Mouse (Mus musculus): ENCODE results near the gene Fem1b. TPM values are rescaled to one million over a fixed set of nuclear protein-coding genes. Genes with fewer than 3 reads are reported as not detected.
"Not testable (repeated sequence)": the region's sequence is repeated elsewhere in the genome, so short reads cannot be mapped to it uniquely, and the experiment has no call there.

Gene Fem1b
- total RNA-seq, 2 experiments from 2014 or later: 114 to 116 TPM

DNA sequence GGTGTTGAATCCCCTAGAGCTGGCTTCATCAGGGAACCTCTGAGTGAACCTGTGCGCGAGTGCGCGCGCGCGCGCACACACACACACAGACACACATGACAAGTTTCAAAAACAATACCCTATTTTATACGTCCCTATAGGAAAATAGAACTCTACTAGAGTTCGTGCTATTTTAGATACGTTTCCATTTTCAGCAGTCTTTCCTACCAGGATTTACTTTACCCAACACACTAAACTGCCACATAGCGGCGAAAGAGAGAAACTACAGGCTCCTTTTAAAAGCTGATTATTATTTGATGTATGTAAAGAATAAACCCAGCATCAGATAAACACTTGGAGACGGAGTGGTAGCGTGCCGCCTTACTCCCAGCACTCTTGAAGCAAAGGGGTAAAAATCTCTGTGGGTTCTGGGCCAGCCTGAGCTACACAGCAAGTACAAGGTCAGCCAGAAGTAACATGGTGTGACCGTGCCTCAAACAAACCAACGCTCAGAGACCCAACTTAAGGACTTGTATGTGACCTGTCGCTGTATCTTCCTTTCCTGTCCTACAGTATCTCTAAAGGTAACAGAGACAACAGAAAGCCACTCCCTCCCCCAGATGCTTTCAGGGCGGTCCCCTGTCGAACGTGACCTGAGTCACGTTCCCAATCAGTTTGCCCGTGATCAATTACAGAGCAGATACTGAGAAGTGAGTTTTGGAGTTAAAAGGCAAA lies 16.4 kb upstream of the Fem1b start:
- peak in 1 of 2 experiments; percentile 19 for DNase-seq (ENCODE audit: low spot score in 2 of 2)

DNA sequence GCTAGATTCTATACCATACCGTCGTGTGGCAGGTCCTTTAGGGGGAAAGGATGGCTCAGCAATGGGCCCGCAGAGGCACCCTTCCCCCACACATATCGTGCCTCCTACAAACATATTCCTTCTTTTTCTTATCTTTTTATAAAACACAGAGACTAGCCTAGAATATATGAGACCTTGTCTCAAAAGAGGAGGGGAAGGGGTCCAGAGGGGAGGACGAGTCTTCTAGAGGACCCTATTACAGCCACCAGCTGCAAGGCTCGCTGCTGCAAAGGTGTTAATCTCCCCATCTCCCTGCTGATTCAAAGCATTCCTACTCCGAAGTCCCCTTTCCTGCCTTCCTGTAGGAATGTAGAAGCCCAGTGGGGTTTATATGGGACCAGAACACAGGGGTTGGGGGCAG lies 14.7 kb upstream of the Fem1b start:
- DNase-seq (ENCODE audit: low spot score in 2 of 2): no peak

DNA sequence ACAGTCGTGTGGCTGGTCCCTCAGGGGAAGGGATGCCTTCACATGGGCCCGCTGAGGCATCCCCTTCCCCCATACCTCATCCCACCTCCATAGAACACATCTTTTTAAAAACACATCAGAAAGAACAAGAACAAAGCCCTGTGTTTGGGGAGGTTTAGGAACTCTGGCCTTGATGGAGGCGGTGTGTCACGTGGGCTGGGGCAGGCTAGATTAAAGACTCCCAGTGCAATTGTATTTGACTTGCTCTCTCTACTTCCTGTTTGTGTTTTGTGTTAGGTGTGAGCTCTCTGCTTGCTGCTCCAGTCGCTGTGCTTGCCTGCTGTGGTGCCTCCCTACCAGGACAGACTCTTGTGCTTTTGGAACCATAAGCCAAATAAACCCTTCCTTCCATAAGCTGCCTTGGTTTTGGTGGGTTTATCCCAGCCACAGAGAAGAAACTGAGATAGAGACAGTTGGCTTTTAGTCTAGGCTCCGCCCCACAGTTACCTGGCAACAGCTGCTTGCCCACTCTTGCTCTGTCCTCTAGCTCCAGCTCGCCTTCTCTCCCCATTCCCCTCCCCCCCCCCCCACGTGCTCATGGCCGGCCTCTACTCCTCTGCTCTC lies 14.2 kb upstream of the Fem1b start:
- DNase-seq (ENCODE audit: low spot score in 2 of 2): no peak

DNA sequence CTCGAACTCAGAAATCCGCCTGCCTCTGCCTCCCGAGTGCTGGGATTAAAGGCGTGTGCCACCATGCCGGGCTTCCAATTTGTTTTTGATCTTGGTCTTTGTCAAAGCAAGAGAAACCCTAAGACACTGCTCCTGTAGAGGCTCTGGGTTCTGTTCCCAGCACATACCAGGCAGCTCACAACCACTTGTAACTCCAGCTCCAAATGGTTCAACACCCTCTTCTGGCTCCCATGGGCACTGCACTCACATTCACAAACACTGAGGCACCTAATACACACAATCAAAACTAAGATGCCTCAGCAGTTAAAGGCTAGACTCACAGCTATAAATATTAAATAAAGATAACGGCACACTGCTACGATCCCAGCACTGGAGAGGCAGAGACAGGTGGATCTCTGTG lies 10.1 kb upstream of the Fem1b start:
- no peak for DNase-seq (ENCODE audit: low spot score in 2 of 2)

DNA sequence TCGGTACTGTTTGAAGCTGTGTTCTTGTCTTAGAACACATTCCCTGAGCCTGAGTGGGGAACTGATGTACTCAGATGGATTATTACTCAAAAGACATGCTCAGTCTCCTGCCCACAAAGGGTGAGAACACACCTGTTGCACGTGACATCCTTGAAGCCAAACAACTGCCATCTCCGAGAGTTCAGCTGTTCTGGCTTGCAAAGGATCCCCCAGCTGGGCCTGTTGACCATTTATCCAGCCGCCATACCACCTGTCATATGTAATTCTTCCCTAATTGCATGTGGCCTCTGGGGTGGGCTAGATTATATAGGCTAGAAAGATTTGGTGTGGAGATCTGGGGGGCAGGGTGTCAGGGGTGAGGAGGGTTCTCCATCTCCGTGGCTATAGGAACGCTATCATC lies 9.1 kb upstream of the Fem1b start:
- DNase-seq (ENCODE audit: low spot score in 2 of 2): no peak

DNA sequence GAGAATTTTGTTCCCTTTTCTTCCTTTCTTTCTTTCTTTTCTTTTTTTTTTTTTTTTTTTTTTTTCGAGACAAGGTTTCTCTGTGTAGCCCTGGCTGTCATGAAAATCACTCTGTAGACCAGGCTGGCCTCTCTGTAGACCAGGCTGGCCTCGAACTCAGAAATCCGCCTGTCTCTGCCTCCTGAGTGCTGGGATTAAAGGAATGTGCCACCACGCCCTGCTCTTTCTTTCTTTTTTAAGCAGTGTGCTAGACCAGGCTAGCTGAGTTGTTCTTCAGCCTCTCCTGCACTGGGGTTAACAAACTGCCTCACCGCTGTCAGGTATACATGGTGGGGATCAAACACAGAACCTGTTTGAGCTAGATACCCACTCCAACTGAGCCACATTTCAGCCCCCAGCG lies 8.2 kb upstream of the Fem1b start:
- DNase-seq (ENCODE audit: low spot score in 2 of 2): not testable (repeated sequence)

DNA sequence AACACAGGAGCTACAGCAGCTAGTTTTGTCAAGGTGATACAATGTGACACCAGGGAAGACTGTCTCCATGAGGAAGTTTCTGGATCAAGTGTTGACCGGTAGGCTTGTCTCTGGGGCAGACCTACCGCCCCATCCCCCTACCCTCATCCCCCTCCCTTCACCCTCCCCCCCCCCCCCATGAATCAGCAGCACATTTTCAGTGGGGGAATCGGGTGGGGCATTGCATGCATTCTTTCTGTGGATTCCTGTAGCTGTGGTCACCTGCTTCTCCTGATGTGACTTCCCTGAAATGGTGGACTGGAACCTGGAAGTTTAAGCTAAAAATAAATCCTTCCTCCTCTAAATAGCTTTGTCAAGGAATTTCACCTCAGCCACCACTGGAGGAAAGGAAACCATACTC lies 7.8 kb upstream of the Fem1b start:
- DNase-seq (ENCODE audit: low spot score in 2 of 2): no peak

DNA sequence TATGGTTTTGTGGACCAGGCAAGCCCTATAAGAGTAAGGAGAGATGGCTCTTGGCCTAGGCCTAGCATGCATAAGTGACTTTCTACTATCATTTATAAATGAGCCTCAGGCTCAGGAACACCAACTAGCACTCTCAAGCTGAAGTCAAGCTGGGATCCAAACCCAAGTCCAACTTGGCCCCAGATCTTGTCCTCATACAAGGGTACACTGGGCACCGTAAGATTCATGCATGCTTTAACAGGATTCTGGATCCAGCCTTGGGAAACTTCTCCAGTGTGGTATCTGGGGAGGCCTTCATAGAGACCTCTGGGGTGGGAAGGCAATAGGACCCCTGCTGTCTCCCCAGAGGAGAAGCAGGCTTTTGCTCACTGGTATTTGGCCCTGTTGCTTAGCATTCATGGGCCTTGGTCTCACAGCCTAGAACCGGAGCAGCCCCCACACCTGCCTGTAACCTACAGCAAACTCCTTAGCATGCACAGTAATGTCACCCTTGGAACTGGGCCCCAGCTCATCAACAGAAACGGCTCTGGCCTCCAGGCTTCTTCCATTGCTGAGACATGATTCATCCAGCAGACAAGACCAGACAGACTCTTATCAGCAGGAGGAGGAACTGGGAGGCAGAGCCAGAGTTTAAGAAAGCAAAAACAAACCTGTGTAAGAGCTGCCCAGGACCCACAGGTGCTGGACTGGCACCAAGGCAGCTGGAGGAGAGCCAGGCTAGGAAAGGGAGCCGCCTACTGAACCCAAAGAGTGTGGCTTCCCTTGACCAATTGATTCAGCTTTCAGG lies 6.3 kb upstream of the Fem1b start:
- no peak for DNase-seq (ENCODE audit: low spot score in 2 of 2)

DNA sequence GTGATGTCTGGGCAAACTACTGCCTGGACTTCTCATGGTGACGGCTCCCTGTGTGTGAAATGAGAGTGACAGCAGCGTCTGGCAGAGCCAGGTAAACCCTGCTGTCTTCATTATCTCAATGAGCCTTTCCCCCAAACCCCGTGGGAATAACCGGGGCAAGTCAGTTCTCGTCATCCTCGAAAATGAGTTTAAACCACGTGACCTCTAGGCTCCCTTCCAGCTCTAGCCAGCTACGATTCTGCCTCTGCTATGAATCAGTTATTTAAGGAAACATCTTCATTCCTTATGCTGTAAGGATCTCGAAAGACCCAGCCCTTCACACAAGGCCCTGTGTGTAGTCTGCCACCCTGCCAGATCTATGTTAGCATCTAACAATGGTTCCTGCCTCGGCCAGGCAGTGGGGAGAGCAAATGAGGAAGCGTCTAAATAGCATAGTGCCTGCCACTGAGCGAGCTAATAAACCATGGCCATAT lies 5.4 kb upstream of the Fem1b start:
- peak; percentile 36 to 46 for DNase-seq (ENCODE audit: low spot score in 2 of 2)

DNA sequence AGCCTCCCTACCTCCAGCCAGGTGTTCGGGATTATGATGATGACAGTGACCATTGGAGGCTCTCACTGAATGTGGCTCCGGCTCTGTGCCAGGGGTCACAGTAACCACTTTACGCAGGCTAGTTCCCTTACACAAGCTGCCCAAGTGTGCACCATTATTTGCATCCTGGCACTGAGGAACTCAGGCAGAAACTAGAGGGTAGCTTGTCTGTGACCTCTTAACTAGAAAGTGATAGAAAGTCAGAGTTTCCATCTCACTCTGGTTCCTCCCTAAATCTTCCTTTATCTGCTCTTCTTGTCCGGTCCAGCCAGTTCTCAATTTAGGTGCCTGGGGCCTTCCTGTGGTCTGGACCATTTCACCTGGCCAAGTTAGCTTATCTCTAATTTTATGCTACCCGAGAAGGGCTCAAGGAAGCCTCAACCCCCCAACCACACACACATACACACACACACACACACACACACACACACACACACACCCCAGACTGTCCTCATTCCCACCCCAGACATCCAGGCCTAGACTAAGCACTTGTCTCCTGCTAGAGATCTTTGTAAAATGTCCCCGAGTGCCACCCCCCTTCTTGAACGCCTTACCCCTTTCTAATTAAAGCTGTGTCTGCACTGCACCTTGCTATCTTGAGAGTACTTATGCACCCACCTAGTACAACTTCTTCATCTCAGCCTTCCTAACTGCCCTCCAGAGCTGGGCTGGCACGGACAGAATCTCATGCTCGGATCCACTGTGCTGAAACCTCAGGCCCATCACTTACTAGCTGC lies 4.8 kb upstream of the Fem1b start:
- DNase-seq (ENCODE audit: low spot score in 2 of 2): no peak

DNA sequence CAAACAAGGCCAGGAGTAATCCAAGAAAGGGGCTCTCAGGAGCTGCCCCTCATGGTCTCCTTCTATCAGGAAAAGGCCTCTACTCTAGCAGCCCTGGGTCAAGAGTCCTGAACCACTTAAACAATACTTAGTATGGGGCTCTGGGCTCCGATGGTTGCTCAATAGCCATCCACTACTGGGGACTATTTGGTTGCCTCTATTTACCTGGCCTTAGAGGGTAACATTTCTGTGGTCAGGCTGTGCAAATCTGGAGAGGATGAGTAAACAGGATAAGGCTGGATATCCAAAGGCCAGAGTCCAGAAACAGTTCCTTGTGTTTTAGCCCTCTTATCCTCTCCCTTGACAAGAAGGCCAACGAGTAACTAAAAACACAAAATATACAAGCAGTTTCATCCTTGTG lies 3.0 kb upstream of the Fem1b start:
- no peak for DNase-seq (ENCODE audit: low spot score in 2 of 2)

DNA sequence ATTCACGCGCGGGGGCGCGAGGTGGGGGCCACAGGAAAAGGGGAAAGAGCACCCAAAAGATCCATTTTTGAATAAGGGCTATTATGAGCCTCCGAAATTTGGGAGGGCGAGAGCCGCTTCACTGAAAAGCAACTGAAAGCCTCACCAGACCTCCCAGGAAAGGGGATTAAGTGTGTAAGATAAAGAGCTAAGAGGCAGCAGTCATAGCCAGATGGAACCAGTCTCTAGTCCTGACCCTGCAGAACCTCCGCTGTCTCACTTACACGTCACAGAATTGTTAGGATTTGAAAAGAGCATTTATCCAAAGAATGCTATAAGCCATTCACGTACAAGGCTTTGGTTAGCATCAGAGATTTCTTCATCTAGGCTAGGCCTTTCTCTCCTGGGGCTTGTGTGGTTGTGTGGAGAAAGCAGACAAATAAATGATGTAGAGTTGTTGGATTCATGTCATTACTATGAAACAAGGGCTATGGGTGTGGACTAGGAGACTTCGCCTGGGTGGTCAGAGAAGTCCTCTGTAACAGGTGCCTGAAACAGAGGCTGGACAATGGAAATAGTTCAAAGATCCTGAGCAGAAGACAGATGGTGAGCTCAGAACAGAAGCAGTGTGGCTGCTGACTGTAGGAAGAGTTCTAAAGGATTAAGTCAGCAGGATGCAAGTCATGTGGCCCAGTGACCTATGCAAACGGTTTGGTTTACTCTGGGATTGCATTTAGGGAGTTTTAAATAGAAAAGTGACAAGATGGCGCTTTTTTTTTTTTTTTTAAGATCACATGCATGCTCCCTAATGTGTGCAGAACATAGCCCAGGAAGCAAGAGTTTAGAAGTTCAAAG lies 699 bp upstream of the Fem1b start:
- DNase-seq (ENCODE audit: low spot score in 2 of 2): no peak

DNA sequence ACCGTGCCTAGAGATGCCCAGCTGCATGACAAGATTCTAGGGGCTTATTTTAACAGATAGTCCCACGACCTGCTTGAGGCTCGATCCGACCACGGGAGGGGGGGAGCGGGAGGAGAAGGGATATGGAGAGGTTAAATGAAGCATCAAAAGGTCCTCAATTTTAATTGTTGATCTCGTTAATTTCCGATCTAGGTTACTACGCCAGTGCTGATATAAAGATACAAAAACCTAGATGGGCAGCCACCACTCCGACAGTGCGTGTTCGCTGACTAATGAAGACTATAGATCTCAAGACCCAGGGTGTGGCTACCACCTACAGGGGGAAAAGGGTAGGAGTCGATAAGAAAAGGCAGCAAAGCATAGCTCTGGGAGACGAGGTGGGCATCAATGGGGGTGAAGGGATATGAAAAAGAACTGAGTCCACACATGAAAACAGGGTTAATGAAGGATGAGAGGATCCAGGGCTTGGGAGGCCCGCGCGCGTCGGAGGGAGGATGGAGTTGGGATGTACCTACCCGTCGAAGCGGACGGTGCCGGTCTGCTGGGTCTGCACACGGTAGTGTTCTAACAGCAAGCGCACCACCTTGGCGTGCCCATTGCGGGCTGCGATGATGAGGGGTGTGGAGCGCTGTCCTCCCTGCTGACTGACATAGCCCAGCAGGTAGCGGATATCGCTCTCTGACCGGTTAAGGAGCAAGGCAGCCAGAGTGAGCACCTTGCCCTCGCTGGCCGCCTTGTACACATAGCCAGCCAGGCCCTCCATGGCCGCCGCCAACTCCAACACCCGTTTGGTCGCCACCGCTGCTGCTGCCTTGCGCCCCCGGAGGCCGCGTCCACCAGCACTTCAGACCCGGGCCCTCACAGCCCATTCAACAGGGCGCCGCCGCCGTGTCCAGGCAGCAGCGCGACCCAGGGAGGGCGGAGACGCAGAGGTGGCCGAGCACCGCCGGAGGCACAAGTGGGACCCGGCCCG lies 905 bp downstream of the Fem1b start:
- peak; percentile 47 to 77 for DNase-seq (ENCODE audit: low spot score in 2 of 2)

DNA sequence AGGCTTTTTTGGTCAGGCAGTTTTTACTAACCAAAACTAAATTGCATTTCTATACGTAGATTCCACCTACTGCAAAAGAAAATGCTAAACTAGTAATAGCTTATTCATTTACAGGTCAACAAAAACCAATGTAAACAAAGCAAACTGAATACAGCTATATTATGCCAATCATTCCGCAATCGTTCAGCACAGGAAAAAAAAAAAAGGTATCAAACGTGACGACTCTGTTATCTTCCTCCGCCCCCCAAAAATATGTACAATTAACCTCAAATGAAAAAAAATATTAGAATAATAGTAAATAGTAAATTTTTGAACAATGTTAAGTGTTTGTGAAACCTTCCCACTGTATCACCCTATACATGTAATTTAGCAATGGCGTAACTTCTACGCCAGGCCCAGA lies 1.6 kb downstream of the Fem1b start:
- no peak for DNase-seq (ENCODE audit: low spot score in 2 of 2)

DNA sequence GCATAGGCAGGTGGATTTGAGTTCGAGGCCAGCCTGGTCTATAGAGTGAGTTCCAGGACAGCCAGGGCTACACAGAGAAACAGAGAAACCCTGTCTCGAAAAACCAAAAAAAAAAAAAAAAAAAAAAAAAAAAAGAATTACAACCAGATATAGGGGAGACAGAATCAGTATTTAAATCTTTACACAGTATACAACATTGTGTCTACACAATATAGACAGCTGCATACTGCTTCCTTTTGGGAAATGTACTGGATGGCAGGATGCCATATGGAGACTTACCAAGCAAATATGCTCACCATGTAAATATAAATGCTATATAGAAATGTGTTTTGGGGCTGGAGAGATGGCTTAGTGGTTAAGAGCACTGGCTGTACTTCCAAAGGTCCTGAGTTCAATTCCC lies 12.5 kb downstream of the Fem1b start:
- not testable (repeated sequence) for DNase-seq (ENCODE audit: low spot score in 2 of 2)

DNA sequence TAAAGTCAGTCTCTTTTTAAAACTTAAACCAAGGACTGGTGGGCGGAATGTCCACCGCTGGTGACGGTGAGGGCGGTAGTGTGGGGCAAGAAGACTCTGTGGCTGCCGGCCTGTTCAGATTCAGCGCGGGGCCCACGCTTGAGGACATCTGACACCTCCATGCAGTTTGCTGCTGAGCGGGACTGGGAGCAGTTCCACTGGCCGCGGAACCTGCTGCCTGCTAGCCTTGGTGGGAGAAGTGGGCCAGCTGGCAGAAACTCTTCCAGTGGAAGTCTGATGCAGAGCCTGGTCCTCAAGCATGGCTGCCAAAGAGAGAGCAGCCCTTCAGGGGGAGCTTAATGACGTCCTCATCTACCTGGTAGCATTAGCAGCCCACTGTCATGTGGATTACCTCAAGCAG lies 21.9 kb downstream of the Fem1b start:
- DNase-seq (ENCODE audit: low spot score in 2 of 2): no peak

DNA sequence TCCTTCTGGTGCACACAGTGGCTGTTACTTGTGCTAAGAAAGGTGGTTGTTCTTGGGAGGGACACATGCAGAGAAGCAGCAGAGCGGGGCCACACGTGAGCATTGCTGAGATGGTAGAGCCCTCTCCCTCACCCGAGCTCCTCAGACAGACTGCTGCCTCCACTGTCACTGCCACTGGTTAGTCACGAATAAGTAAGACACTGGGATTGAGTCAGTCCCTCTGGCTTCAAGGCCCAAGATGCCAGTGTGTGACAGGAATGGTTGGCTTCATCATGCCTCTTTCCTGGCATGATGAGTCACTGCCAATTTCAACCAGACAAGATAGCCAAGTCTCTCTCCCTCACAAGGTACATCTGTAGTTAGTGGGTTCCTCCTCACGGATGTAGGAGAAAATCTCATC lies 25.0 kb downstream of the Fem1b start:
- no peak for DNase-seq (ENCODE audit: low spot score in 2 of 2)

DNA sequence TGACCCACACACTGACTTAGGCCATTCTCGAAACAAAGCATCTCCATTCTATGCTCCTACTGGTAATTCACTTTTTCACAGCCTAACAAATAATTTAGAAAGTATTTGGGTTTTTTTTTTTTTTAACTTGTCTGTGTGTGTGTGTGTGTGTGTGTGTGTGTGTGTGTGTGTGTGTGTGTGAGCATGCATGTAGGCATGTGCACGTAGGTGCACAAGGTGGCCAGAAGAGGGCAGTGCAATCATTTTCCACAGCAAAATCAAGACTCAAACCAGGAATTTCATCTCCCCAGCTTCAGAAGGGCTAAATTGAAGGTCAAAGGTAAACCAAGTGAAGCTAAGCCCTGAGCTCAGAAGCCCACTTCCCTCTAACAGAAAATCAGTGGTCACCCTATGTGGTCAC lies 27.5 kb downstream of the Fem1b start:
- DNase-seq (ENCODE audit: low spot score in 2 of 2): no peak

DNA sequence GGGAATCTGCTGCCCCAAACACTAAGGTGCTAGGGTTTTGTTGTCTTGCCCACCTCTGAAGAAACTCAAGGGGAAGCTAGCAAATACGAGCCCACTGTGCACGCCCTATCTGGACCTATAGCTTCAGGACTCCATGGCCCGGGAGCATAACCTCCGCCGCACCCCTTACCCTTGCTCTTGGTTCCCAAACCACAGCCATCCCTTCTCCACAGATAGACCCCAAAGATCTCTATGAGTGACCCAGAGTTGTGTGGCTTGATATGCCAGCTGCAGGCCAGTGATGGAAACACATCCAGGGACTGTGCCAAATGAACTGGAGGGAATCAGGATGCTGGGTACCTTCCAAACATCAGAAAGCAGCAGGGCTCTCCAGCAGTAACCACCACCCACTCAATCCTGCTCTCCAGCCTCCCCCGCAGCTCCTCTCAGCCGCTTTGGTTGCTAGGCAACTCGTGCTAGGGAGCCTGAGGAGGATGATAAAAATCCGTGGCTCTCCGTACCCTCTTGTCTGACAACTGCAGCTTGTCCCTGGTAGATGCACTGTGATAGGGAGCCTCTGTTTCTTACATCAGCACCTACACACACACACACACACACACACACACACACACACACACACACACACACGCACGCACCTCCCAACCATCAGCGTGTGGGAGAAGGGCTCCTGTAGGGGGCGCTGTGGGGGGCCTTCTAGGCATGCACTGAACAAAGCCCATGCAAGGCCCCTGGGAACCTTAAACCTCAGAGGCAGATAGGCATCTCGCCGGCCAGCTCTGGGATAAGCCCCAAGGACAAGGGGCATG lies 28.6 kb downstream of the Fem1b start:
- peak; percentile 80 to 82 for DNase-seq (ENCODE audit: low spot score in 2 of 2)
